Mouse (Mus musculus) cerebellum, postnatal 14 days (tissue): ENCODE measurements around the gene Erbb4.

ENCODE experiments used
- DNase-seq, 2 experiments: peaks; one replicate each; pipeline ENCODE4 v3.0.0; 2021; ENCODE audit warnings: mixed read lengths in 2 of 2

The Erbb4 gene

DNA sequence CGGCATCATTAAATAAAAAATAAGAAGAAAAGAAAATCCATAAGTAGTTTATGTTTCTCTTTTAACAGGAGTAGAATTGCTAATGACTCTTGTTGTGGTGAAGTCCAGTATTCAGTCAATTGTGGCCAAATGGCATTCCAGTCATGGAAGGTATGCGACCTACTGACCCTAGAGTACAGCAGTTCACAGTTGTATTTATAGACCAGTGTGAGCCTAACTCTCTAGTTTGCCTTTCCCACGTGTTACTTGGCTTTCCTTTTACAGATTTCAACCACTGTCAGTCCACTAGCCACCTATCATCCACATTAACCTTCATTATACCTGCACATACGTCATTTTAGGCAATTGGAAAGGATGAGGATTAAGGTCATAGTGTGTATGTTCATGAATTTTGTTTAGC lies 606.3 kb downstream of the Erbb4 start:
- DNase-seq: no peak

DNA sequence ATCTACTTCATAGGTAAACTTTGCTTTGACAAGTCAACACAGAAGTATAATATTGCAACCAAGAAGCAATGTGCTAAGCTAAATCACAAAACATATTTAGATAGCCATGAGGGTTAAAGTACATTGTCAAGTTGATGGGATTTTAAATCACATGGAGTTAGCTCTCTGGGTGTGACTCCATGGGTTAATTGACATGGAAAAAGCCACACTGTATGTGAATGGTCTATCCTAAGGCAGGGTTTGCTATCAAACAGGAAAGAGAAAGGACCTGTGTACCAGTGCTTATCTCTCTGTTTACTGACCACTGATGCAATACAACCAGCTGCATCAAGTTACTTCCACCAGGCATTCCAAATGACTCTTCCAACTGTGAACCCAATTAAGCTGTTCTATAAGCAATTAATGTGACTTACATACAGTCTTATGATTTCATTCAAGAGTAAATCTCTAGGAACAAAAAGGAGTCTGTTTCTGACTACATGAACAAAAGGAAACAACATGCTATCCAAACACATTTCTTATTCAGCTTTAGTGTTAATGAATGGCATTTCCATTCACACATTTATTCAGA lies 641.4 kb downstream of the Erbb4 start:
- no peak for DNase-seq

DNA sequence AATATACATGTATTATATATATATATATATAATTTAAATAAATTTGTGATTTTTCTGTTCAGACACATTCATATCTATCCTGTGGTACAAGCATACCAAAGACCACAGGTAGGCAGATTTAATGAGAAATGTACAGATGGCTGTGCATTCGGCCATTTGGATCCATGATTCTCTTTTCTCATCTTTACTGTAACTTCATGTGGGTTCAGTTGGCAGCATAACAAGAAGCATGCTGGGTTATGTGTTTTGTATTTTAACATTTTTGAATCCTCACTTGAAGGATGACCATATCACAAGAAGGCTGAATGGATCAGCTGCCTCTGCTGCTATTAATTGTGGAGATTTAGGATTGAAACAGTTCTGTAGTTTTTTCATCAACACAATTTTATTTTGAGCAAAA lies 656.6 kb downstream of the Erbb4 start:
- DNase-seq: peak; percentile 12 to 51

DNA sequence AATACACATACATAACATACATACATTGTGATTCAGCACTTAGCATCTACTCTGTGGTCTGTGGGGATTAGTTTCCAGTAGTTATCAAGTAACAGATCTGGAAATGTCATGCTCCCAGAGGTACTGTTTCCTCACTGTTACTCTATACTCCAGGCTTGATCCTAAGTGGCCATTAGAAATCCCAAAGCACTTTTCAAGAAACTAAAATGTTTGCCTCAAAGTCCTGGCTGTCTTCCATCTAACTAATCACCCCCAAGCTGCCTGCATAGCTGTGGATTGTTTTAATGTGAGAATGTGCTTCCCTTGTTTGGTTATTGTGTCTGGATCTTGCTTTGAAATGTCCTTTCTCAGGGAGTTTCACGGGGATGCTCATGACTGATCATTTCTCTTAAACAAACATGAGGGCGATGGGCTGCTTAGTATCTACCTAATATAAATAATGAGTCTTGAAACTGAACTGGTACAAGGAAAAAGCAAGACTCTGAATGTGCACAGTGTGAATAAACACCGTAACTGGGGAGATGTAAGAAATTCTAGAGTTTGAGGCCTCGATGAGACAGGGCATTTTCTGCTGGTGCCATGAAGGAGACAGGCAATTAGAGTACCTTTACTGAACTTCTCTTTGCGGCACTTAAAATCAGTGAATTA lies 683.4 kb downstream of the Erbb4 start:
- no peak for DNase-seq

- no peak for DNase-seq
Measured at GRCm38 (mm10) chr1:68401204-68401603, 706.7 kb downstream of the Erbb4 start.

GRCm38 (mm10) chr1:68371531-68371930 lies 736.3 kb downstream of the Erbb4 start:
- DNase-seq: no peak

DNA sequence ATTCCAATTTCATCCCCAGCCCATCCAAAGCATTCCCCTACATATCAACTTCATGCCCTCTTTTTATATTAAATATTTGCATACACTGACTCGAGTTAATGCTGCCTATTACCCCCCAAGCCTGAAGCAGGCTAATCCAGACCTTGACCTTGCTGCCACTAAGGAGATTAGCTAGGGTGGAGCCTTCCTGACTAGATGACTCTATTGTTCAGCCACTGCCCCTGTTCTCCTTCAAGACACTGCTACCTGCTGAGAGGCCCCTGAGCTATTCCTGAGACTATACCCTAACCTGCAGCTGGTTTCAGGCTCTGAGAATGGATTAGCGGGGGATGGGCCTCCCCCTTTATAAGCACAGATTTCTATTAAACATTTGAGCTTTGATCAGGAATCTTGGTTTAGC lies 774.1 kb downstream of the Erbb4 start:
- no peak for DNase-seq

GRCm38 (mm10) chr1:68305813-68306212 lies 802.0 kb downstream of the Erbb4 start:
- DNase-seq: no peak

- peak; percentile 7 to 56 for DNase-seq
Measured at GRCm38 (mm10) chr1:68284443-68284842, 823.4 kb downstream of the Erbb4 start.

GRCm38 (mm10) chr1:68275819-68276218 lies 832.0 kb downstream of the Erbb4 start:
- DNase-seq: no peak

- DNase-seq: peak; percentile 72 to 85
Measured at GRCm38 (mm10) chr1:68178580-68178979, 929.3 kb downstream of the Erbb4 start.

DNA sequence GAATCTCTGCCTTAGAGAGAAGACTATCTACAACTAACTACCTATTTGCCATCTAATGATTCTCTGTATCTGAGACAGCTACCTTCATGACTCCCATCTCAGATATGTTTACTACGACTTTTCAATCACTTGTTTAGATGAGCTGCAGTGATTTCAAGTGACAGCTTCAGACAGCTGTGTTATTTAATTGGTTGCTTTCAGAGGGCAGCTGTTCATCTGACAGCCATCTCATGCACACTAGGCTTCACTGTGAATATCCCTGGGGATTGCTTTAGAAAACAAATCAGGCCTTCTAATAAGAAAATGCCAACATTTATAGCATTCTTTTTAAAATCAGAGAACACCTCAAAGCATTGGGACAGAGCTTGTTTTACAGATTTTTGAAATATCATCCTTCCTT lies 952.6 kb downstream of the Erbb4 start:
- DNase-seq: no peak

DNA sequence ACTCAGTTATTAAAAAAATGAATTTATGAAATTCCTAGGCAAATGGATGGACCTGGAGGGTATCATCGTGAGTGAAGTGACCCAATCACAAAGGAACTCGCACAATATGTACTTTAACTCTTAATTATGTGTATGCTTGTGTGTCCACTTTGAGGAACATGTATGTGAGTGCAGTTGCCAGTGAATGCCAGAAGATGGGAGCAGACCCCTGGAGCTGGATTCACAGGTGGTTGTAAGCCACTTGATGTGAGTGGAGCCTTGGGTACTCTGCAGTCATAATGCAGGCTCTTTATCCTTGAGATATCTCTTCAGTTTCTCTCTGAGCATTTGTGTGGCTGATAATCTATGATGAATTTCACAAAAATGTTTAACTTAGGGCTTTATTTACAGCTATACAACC lies 957.3 kb downstream of the Erbb4 start:
- no peak for DNase-seq

DNA sequence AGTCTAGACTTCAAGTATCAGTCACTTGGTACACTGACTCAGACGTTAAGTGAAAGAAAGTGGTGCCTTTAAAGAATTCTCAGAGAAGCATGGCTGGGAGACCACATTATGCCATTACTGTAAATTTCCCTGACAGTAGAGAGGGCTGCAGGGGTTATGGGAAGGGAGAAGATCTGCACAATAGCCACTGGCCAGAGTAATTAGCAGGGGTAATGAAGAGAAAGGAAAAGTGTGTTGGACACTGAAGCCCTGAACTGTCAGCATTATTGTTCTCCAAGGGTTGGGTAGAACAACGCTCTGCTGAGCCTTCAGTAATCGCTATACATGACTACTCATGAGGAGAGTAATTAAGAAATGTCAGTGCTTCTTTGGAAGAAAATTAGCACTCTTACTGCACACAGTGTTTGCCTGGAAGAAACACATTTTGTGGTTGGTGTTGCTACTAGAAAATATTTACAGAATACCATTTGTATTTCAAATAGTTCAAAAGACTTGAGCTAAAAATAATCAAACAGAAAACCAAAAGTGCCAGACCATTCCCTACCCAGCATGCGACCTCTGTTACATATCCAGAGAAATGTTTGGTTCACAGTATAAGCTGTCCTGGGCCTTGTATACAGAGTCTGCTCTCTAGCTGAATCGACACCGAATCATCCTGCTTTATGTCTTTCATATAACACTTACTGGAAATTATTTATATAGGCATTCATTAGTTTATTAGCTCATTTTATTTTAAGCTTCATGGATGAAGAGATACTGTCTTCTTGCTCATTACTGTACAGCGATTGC lies 965.1 kb downstream of the Erbb4 start:
- DNase-seq: no peak

- no peak for DNase-seq
Measured at GRCm38 (mm10) chr1:68134943-68135342, 972.9 kb downstream of the Erbb4 start.

GRCm38 (mm10) chr1:68134450-68134849 lies 973.4 kb downstream of the Erbb4 start:
- peak; percentile 29 to 68 for DNase-seq

DNA sequence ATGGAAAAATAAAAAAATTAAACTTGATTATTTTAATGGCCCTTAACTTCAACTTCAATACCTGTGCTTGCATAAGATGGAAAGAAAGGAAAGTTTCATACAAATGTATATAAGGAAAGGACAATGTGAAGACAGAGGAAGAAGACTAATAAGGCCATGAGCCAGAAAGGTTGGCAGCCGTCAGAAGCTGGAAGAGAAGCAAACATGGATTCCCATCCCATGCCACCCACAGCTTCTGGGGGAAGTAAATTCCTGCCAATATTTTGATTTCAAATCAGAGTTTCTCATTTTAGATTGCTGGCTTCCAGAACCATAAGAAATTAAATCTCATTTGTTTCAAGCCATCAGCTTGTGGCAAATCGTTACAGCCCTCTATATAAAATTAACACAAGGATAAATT lies 984.3 kb downstream of the Erbb4 start:
- DNase-seq: peak; percentile 40 to 64

- no peak for DNase-seq
Measured at GRCm38 (mm10) chr1:68120364-68120763, 987.5 kb downstream of the Erbb4 start.

DNA sequence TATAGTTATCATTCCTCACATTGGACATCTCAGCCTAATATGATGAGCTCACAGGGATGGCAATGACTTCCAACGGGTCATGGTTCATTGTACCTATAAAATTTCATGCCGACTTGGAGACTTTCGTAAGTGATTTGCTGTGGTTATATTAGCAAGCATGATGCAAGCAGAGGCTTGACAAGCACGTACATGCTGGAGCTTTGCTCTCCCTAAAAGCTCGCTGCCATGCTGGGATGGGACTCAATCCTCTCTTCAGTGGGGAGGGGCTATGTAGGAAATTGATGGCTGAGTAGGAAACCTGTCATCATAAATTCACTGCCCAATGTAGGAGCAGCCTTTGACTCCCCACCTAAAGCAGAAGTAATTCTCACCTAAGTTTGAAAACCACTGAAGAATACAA lies 992.1 kb downstream of the Erbb4 start:
- no peak for DNase-seq

- DNase-seq: peak; percentile 83 to 85
Measured at GRCm38 (mm10) chr1:68106543-68106860, 1001.4 kb downstream of the Erbb4 start.

DNA sequence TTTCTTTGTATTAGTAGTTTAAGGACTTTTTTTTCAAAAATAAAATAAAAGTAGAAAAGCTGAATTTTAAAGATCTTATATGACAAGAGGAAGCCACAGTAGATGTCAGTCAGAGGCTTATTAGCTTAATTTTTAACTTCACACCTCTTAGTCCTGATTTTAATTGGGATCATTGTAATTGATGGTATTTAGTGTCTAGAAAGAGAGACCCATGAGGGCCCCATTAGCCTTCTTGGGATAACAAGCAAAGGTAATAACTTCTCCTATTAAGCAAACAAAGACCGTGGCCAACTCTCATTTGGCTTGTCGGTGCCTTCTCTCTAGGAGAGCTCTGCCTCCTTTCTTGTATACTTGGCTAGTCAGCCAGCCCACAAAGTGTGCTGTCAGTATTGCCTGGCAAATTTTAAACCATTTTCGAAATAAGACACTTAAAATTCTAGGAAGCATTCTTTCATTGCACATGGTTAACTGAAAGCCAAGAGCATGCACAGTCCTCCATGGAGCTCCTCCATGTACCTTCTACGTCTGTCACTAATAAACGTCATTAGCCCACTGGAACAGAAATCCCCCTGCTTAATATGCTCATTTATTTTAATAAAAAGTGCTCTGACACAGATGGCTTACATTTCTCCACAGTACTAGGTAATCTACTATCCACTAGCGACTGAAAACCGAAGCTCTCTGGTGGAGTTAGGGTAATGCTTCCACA lies 1001.9 kb downstream of the Erbb4 start:
- peak; percentile 21 to 59 for DNase-seq

DNA sequence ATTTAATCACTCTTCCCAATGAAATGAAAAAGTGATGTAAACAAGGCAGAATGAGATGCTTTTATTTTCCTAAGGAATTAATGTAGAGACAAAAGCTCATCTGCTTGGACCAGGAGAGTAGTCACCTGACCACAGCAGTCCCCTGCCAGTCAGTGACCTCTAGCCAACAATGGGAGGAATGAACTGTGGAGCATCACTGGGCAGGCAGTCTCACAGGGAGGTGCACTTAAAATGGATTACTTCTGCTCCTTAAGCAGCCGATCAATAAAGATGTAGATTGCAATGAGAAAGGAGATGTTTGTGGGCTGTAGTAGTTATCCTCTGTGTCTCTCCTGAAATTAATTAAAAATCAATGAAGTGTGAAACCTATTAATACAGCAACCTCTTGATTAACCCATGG lies 1018.2 kb downstream of the Erbb4 start:
- no peak for DNase-seq

DNA sequence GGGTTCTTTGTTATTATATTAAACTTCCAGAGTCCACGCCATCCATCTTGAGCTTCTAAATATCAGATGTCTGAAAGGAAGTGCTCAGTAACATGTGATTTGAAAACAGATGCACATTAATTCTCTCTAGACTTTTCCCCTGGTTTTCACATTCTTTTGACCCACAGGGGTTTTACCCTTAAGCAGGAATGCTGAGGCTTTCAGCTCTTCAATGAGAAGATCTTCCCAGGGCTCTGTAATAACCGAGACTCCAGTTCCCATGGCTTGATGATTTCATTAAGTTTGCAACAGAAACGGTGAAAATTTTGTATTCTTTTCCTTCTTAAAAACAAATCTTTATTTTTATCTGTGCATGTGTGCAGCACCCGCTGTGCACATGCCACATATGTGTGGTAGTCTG lies 1051.4 kb downstream of the Erbb4 start:
- DNase-seq: no peak

- no peak for DNase-seq
Measured at GRCm38 (mm10) chr1:68054715-68055114, 1053.1 kb downstream of the Erbb4 start.
